Mouse (Mus musculus) MEL (cell line): ENCODE measurements around the gene Eif4e3.

Experiments
- CTCF ChIP-seq, 3 experiments: IDR thresholded peaks in 2 of 3; conservative IDR thresholded peaks in 1 of 3; 2 replicates each; pipeline ENCODE4 v1.5.1; 2011 to 2012; ENCODE audit warnings: low read length in 3 of 3, low read depth in 2 of 3, mild to moderate bottlenecking in 2 of 3, improper control_type of control experiment in 1 of 3, inconsistent platforms in 1 of 3, mixed read lengths in 1 of 3, moderate library complexity in 1 of 3; ENCODE audit not compliant: control insufficient read depth in 1 of 3, insufficient read depth in 1 of 3, poor library complexity in 1 of 3, severe bottlenecking in 1 of 3
- MXI1 ChIP-seq: IDR thresholded peaks from 2 replicates; pipeline ENCODE4 v1.6.1; 2011; ENCODE audit warnings: mild to moderate bottlenecking, low read depth, low read length, improper control_type of control experiment
- POLR2AphosphoS5 ChIP-seq: IDR thresholded peaks from 2 replicates; pipeline ENCODE4 v1.6.1; 2012; ENCODE audit warnings: low read depth, borderline replicate concordance, mild to moderate bottlenecking, inconsistent platforms, low read length, moderate library complexity, mixed read lengths
- TAL1 ChIP-seq: IDR thresholded peaks from 2 replicates; pipeline ENCODE4 v1.6.1; 2012; ENCODE audit warnings: mild to moderate bottlenecking, inconsistent platforms, low read length, moderate library complexity, mixed read lengths

DNA sequence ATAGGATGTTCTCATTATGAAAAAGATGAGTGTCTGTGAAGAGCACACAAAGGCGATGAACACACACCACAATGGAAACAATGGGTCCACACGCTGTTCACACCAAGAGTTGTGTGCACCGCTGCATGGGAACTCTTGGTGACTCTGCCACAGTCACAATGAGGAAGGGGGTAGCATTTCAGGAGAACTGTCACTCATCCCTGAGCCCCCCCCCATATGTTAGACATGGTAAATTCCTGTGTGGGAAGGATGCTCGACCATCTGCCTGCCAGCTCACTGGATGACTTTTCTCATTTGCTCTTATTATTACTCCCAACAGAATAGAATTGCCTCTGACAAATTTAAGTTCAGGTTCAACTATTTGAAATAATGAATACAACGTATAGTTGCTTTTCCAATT is 34.9 kb downstream of the Eif4e3 start:
- TF ChIP-seq POLR2AphosphoS5 (no peak), CTCF (IDR thresholded peaks at IDR 0.05 in 2 of 3, conservative IDR thresholded peaks at IDR 0.05 in 1 of 3; ENCODE audit: control insufficient read depth in 1 of 3, insufficient read depth in 1 of 3, low read depth in 2 of 3, low read length in 3 of 3, poor library complexity in 1 of 3, severe bottlenecking in 1 of 3) (no peak), MXI1 (no peak), TAL1 (no peak)
